Mouse (Mus musculus) stomach, postnatal 0 days (tissue): ENCODE measurements around the gene Sppl2c.

ENCODE experiments used
- CTCF ChIP-seq: IDR thresholded peaks from 2 replicates; pipeline ENCODE4 v1.5.1; 2016; ENCODE audit warnings: antibody characterized with exemption, low read depth, mild to moderate bottlenecking, moderate library complexity
- EP300 ChIP-seq: optimal IDR thresholded peaks from 2 replicates; pipeline ENCODE3; 2016; ENCODE audit warnings: antibody characterized with exemption

- TF ChIP-seq CTCF (no peak), EP300 (no peak)
These were observed 1.6 kb downstream of the Sppl2c start for GRCm38 (mm10) chr11:104187766-104188165.
